Mouse (Mus musculus): ENCODE measurements around the gene Ugt1a1. TPM values are rescaled to one million over a fixed set of nuclear protein-coding genes. Genes with fewer than 3 reads are reported as not detected.

Ugt1a1 gene
- polyA plus RNA-seq, 1 experiment from 2014 or later = 84.0 TPM

DNA sequence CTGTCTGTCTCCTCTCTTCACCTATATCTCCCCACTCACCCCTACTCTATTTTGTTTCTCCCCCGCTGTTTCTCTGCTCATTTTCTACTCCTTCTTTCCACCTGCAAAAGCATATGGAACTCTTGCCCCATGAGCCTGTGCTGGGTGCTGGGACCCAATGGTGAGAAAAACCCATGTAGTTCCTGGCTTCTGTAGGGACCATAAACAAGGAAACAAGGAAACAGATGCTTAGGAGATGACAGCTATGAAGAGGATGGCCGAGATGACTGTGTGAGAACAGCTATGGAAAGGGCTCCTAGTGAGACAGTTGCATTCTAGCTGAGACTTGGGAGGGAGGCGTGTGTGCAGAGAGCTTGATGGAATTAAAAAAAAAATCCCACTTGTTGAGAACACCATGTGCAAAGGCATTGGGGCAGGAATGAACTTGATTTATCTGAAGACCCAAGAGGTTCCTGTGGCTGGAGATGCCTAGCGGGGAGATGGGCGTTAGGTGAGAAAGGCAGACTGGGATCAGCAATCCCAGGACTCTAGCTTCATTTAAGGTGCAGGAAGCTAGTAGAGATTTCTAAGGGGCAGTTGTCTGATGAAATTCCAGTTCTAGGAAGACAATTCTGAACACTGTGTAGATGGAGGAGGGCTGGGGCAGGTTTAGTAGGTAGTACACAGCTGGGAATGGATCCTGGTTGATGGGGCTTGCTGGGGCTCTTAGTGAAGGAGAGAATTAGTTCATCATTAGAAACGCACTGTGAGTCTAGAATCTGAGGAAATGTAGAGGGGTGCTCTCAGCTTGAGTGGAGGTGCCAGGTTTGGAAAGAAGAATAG lies 19.4 kb downstream of the Ugt1a1 start:
- WGBS = 76% methylated on average over 6 of the region's 6 CpGs
- Histone ChIP-seq H3K4me2 (replicated peaks; ENCODE audit: low read depth) (no peak overlapping the region), H3K27ac (ENCODE audit: low read depth, low read length) (no peak overlapping the region), H3K4me3 (ENCODE audit: low read depth, low read length) (no peak overlapping the region), H3K27me3 (replicated peaks; ENCODE audit: control insufficient read depth, insufficient read depth, low read length) (no peaks in the 10 kb centered on the region), H3K36me3 (ENCODE audit: control insufficient read depth, insufficient read depth) (no peaks in the 10 kb centered on the region), H3K9ac (ENCODE audit: low read depth, low read length) (no peak overlapping the region), H3K9me3 (ENCODE audit: control insufficient read depth) (peaks cover 56% of the 10 kb centered on the region), H3K4me1 (replicated peaks; ENCODE audit: control insufficient read depth, insufficient read depth, low read length) (no peaks in the 10 kb centered on the region)
- TF ChIP-seq CTCF (IDR thresholded peaks at IDR 0.05; ENCODE audit: low read depth) = no peak
- no peak for ATAC-seq

- Histone ChIP-seq H3K9ac (ENCODE audit: low read depth, low read length) (no peak overlapping the region), H3K4me2 (replicated peaks; ENCODE audit: low read depth) (no peak overlapping the region), H3K9me3 (ENCODE audit: control insufficient read depth) (peaks cover 49% of the 10 kb centered on the region), H3K4me3 (ENCODE audit: low read depth, low read length) (no peak overlapping the region), H3K27ac (ENCODE audit: low read depth, low read length) (no peak overlapping the region), H3K27me3 (replicated peaks; ENCODE audit: control insufficient read depth, insufficient read depth, low read length) (no peaks in the 10 kb centered on the region), H3K36me3 (ENCODE audit: control insufficient read depth, insufficient read depth) (no peaks in the 10 kb centered on the region), H3K4me1 (replicated peaks; ENCODE audit: control insufficient read depth, insufficient read depth, low read length) (no peaks in the 10 kb centered on the region)
- TF ChIP-seq CTCF (IDR thresholded peaks at IDR 0.05; ENCODE audit: low read depth) = no peak
- 63% methylated on average over 7 of the region's 7 CpGs for WGBS
- ATAC-seq = no peak
Measured at GRCm38 (mm10) chr1:88231803-88232499, 20.2 kb downstream of the Ugt1a1 start.

DNA sequence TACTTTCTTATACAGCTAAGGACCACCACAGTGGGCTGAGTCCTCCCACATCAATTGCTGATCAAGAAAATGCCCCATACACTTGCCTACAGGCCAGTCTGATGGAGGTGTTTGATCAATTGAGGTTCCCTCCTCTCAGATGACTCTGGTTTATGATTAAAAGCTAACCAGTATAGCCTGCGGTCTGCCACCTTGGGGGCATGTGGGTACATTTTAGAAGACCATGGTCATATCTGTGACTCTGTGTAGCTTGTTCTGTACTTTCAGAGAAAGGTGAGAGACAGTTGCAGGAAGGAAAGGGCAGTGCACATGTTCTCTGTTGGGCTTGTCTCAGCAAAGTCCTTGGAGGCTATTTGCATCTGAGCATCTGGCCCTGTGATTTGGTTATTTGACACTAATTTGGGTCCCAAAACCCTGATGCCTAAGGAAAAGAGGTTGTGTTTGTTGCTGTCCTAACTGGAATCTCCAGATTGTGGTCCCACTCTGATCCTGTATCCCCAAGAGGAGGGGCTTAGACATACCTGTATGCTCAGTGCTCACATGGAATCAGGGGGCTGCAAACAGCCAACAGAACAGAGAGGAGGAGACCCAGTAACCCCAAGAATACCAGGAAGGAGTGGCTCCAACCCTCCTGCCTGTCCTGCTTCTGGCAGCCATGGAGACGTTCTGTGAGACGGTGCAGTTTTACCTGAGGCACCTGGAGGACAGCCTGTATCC lies 21.1 kb downstream of the Ugt1a1 start:
- no peak overlapping the region for H3K4me2 ChIP-seq (replicated peaks; ENCODE audit: low read depth)
- WGBS = 56% methylated on average over 3 of the region's 3 CpGs
- no peak for TF ChIP-seq CTCF (IDR thresholded peaks at IDR 0.05; ENCODE audit: low read depth)
- no peaks in the 10 kb centered on the region for H3K36me3 ChIP-seq (ENCODE audit: control insufficient read depth, insufficient read depth)
- no peaks in the 10 kb centered on the region for H3K27me3 ChIP-seq (replicated peaks; ENCODE audit: control insufficient read depth, insufficient read depth, low read length)
- ATAC-seq = no peak
- no peak overlapping the region for H3K27ac ChIP-seq (ENCODE audit: low read depth, low read length)
- no peak overlapping the region for H3K9ac ChIP-seq (ENCODE audit: low read depth, low read length)
- H3K4me1 ChIP-seq (replicated peaks; ENCODE audit: control insufficient read depth, insufficient read depth, low read length) = no peaks in the 10 kb centered on the region
- no peak overlapping the region for H3K4me3 ChIP-seq (ENCODE audit: low read depth, low read length)
- H3K9me3 ChIP-seq (ENCODE audit: control insufficient read depth) = peaks cover 51% of the 10 kb centered on the region

- H3K4me1 ChIP-seq (replicated peaks; ENCODE audit: control insufficient read depth, insufficient read depth, low read length) = no peaks in the 10 kb centered on the region
- no peak overlapping the region for H3K4me3 ChIP-seq (ENCODE audit: low read depth, low read length)
- no peak overlapping the region for H3K9ac ChIP-seq (ENCODE audit: low read depth, low read length)
- H3K9me3 ChIP-seq (ENCODE audit: control insufficient read depth) = peaks cover 52% of the 10 kb centered on the region
- 67% methylated on average over 14 of the region's 14 CpGs for WGBS
- no peaks in the 10 kb centered on the region for H3K27me3 ChIP-seq (replicated peaks; ENCODE audit: control insufficient read depth, insufficient read depth, low read length)
- H3K36me3 ChIP-seq (ENCODE audit: control insufficient read depth, insufficient read depth) = no peaks in the 10 kb centered on the region
- no peak overlapping the region for H3K4me2 ChIP-seq (replicated peaks; ENCODE audit: low read depth)
- no peak for TF ChIP-seq CTCF (IDR thresholded peaks at IDR 0.05; ENCODE audit: low read depth)
- H3K27ac ChIP-seq (ENCODE audit: low read depth, low read length) = no peak overlapping the region
- no peak for ATAC-seq
Measured at GRCm38 (mm10) chr1:88233421-88234247, 21.9 kb downstream of the Ugt1a1 start.

DNA sequence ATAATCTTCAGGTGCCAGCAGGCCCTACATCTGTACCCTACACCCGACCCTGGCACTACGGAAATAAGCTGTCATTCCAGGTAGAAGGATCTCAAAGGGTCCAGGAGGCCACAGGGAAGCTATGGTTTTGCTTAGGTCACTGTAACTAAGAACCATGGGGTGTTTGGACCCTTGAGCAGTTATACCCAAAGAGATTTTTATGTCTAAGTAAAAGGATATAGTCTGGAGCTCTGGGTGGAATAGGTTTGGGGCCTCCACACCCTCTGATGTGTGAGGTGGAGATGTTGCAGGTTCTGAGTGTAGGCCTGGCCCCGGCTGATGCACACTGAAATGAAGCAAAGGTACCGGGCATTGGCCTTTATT lies 22.5 kb downstream of the Ugt1a1 start:
- peaks cover 57% of the 10 kb centered on the region for H3K9me3 ChIP-seq (ENCODE audit: control insufficient read depth)

More for the DNA sequence above, 22.5 kb downstream of the Ugt1a1 start:
- no peak for ATAC-seq
- H3K9ac ChIP-seq (ENCODE audit: low read depth, low read length) = no peak overlapping the region
- H3K27ac ChIP-seq (ENCODE audit: low read depth, low read length) = no peak overlapping the region
- WGBS = 61% methylated on average over 4 of the region's 4 CpGs
- H3K36me3 ChIP-seq (ENCODE audit: control insufficient read depth, insufficient read depth) = no peaks in the 10 kb centered on the region
- no peaks in the 10 kb centered on the region for H3K4me1 ChIP-seq (replicated peaks; ENCODE audit: control insufficient read depth, insufficient read depth, low read length)
- H3K4me2 ChIP-seq (replicated peaks; ENCODE audit: low read depth) = no peak overlapping the region
- H3K4me3 ChIP-seq (ENCODE audit: low read depth, low read length) = no peak overlapping the region
- TF ChIP-seq CTCF (IDR thresholded peaks at IDR 0.05; ENCODE audit: low read depth) = no peak
- H3K27me3 ChIP-seq (replicated peaks; ENCODE audit: control insufficient read depth, insufficient read depth, low read length) = no peaks in the 10 kb centered on the region

Data from intestine, postnatal 0 days (tissue).